In the genomic region with DNA sequence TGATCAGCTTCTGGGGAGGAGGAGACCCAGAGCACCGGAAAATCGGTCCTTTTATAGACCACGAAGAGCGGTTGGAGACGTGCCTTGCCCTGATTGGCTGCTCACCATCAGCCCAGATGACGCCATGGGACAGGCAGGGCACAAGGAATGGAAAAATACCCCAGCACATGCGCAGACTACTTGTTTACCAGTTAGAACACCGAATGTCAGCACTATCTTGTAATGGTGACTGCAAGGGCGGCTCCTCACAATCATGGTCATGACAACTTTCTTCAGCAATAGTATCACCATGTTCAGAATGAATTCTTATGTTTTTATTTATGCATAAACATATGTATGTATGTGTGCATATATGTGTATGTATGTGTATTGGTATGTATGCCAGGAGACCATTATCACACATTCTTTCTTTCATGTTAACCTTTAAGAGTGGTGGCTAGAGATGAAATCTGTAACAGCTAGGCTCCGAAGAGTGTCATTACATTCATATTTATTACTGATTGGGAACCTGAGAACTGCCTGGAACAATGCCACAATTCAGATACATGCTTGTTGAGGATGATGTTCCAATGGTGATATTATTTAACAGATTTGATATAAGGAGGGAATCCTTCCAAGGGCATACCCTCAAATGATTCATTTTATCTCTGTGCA, we compare ENCODE assay signal across 11 mouse cellular contexts. TPM values are rescaled to one million over a fixed set of nuclear protein-coding genes. Genes with fewer than 3 reads are reported as not detected.
DNase-seq lines count a peak whose midpoint lies in the region; ATAC-seq and TF ChIP-seq lines count a peak whose summit lies in the region.
"Not testable (repeated sequence)": the region's sequence is repeated elsewhere in the genome, so short reads cannot be mapped to it uniquely, and the experiment has no call there.
"Had no signal": no experiment of that assay in that cellular context is flagged by ENCODE, and none has a peak within 500 bp of the region (broad histone marks: within the 10 kb centered on the region; RNA-seq: fewer than 3 reads in every experiment).

No protein-coding gene starts in this region.

- ATAC-seq in forebrain, embryonic 15.5 days (replicated peaks), result peak; percentile 58; the same call in 1 of the 2 replicates
- ATAC-seq in heart, postnatal 0 days (ENCODE audit: insufficient read depth, low read depth), result peak; percentile 56
- peak; percentile 62; the same call in 1 of the 2 replicates for ATAC-seq in liver, embryonic 14.5 days (ENCODE audit: insufficient read depth)
- peak; percentile 64; the same call in 1 of the 2 replicates for ATAC-seq in midbrain, embryonic 16.5 days
- ATAC-seq in stomach, postnatal 0 days (ENCODE audit: low FRiP score, low TSS enrichment), result peak; percentile 54

- not testable (repeated sequence) for H3K4me2 ChIP-seq in forebrain, embryonic 15.5 days (replicated peaks); heart, postnatal 0 days (ENCODE audit: low read depth, low read length); liver, embryonic 14.5 days (ENCODE audit: low read depth); midbrain, embryonic 16.5 days (ENCODE audit: low read length); stomach, postnatal 0 days (replicated peaks; ENCODE audit: low read depth)

- TF ChIP-seq EP300 in heart, postnatal 0 days (IDR thresholded peaks at IDR 0.05; ENCODE audit: low read depth); liver, embryonic 14.5 days (IDR thresholded peaks at IDR 0.05; ENCODE audit: low read depth); stomach, postnatal 0 days (optimal IDR thresholded peaks at IDR 0.05): not testable (repeated sequence)

- WGBS in forebrain, embryonic 15.5 days, result 81% methylated on average over 10 of the region's 10 CpGs
- WGBS in heart, postnatal 0 days, result 73% methylated on average over 10 of the region's 10 CpGs
- WGBS in liver, embryonic 14.5 days (ENCODE audit: insufficient replicate concordance), result 60% methylated on average over 10 of the region's 10 CpGs
- WGBS in midbrain, embryonic 16.5 days, result 82% methylated on average over 10 of the region's 10 CpGs
- WGBS in stomach, postnatal 0 days, result 79% methylated on average over 10 of the region's 10 CpGs

- not testable (repeated sequence) for TF ChIP-seq CTCF in heart, postnatal 0 days (IDR thresholded peaks at IDR 0.05; ENCODE audit: low read depth); liver, embryonic 14.5 days (IDR thresholded peaks at IDR 0.05; ENCODE audit: low read depth); stomach, postnatal 0 days (IDR thresholded peaks at IDR 0.05; ENCODE audit: low read depth)

- not testable (repeated sequence) for H3K27me3 ChIP-seq in forebrain, embryonic 15.5 days; heart, postnatal 0 days (ENCODE audit: control insufficient read depth, insufficient read depth, low read length); liver, embryonic 14.5 days (ENCODE audit: control insufficient read depth, insufficient read depth, low read length); midbrain, embryonic 16.5 days (ENCODE audit: control insufficient read depth, insufficient read depth, low read depth, low read length); stomach, postnatal 0 days (ENCODE audit: control insufficient read depth, insufficient read depth, low read length)

- H3K9ac ChIP-seq in forebrain, embryonic 15.5 days (replicated peaks); heart, postnatal 0 days (replicated peaks; ENCODE audit: low read depth, low read length); liver, embryonic 14.5 days (replicated peaks); midbrain, embryonic 16.5 days (ENCODE audit: low read depth, low read length); stomach, postnatal 0 days (ENCODE audit: low read length): not testable (repeated sequence)

- H3K36me3 ChIP-seq in forebrain, embryonic 15.5 days; heart, postnatal 0 days (replicated peaks; ENCODE audit: control insufficient read depth, insufficient read depth, low read length); liver, embryonic 14.5 days (replicated peaks; ENCODE audit: control insufficient read depth, insufficient read depth, low read depth); midbrain, embryonic 16.5 days (ENCODE audit: control insufficient read depth, insufficient read depth, low read length); stomach, postnatal 0 days (ENCODE audit: control insufficient read depth, insufficient read depth, low read length): not testable (repeated sequence)

- not testable (repeated sequence) for H3K4me1 ChIP-seq in forebrain, embryonic 15.5 days; heart, postnatal 0 days (ENCODE audit: control insufficient read depth, insufficient read depth); liver, embryonic 14.5 days (replicated peaks; ENCODE audit: control insufficient read depth in 2 of 2, insufficient read depth in 2 of 2, low read length in 1 of 2); midbrain, embryonic 16.5 days (ENCODE audit: control insufficient read depth, insufficient read depth, low read length); stomach, postnatal 0 days (replicated peaks; ENCODE audit: control insufficient read depth, insufficient read depth)

- not testable (repeated sequence) for H3K4me3 ChIP-seq in forebrain, embryonic 15.5 days; heart, postnatal 0 days (ENCODE audit: low read depth, low read length); liver, embryonic 14.5 days (ENCODE audit: insufficient read depth in 1 of 2, low read depth in 2 of 2, low read length in 2 of 2); midbrain, embryonic 16.5 days (ENCODE audit: low read depth, low read length); stomach, postnatal 0 days (ENCODE audit: low read depth, low read length)

- not testable (repeated sequence) for H3K27ac ChIP-seq in forebrain, embryonic 15.5 days (replicated peaks); heart, postnatal 0 days (ENCODE audit: low read depth); liver, embryonic 14.5 days; midbrain, embryonic 16.5 days (ENCODE audit: low read length); stomach, postnatal 0 days (replicated peaks)

- DNase-seq in 3T3-L1 (ENCODE audit: low read depth, low spot score), result peak; percentile 20
- DNase-seq in adrenal gland, adult 2 months, result peak; percentile 4
- DNase-seq in heart, postnatal 0 days (ENCODE audit: low spot score); liver, embryonic 14.5 days (ENCODE audit: low read depth in 3 of 3, low spot score in 3 of 3); stomach, postnatal 0 days (ENCODE audit: low spot score): not testable (repeated sequence)
- peak; percentile 8 for DNase-seq in kidney, adult 11 months

- peaks cover 20% of the 10 kb centered on the region for H3K9me3 ChIP-seq in forebrain, embryonic 15.5 days
- H3K9me3 ChIP-seq in heart, postnatal 0 days (replicated peaks; ENCODE audit: control insufficient read depth, low read length), result peaks cover 10% of the 10 kb centered on the region; the same call in 1 of the 2 replicates
- not testable (repeated sequence) for H3K9me3 ChIP-seq in liver, embryonic 14.5 days (ENCODE audit: control insufficient read depth, low read length); stomach, postnatal 0 days (ENCODE audit: control insufficient read depth, low read length)
- peaks cover 10% of the 10 kb centered on the region for H3K9me3 ChIP-seq in midbrain, embryonic 16.5 days (replicated peaks; ENCODE audit: control insufficient read depth, low read length, poor library complexity, severe bottlenecking)

RNA-seq across cellular contexts. Expression of a gene that starts 11.4 kb away (rescaled TPM):
- total RNA-seq in adrenal gland, adult 2 months (2021), result under 1 TPM in 1 of 2 experiments, not detected in 1; 0.45 TPM
- not detected in 2 replicates for polyA plus RNA-seq in adrenal gland, adult 2 months (2012; rRNA removed)
- polyA plus RNA-seq in forebrain, embryonic 15.5 days (2015; fragmentation: Nextera tagmentation; extraction: Ambion mirVana), result not detected in 2 replicates
- total RNA-seq in heart, postnatal 0 days (2014; rRNA removed; ENCODE audit: low replicate concordance), result not detected in 2 replicates
- polyA plus RNA-seq in heart, postnatal 0 days (2015; fragmentation: Nextera tagmentation; extraction: Ambion mirVana), result not detected in 2 replicates
- polyA plus RNA-seq in liver, embryonic 14.5 days (2012; rRNA removed), result not detected in 2 replicates
- not detected in 2 replicates for polyA plus RNA-seq in liver, embryonic 14.5 days (2014; fragmentation: Nextera tagmentation; extraction: Ambion mirVana)
- not detected in 2 replicates for polyA plus RNA-seq in midbrain, embryonic 16.5 days (2015; fragmentation: Nextera tagmentation; extraction: Ambion mirVana)
- polyA plus RNA-seq in stomach, postnatal 0 days (2015; fragmentation: Nextera tagmentation; extraction: Ambion mirVana), result not detected in 2 replicates
- polyA plus RNA-seq: forebrain, embryonic 16.5 days; macrophage; neural tube, embryonic 13.5 days had no signal
